Mouse (Mus musculus) embryonic fibroblast, embryonic 13.5 days (primary cell): ENCODE measurements at regions not wholly inside any gene's neighbourhood (a gene's known extent, or its start where the extent isn't known, plus 50 kb on each side); places are given as distances from the start of the nearest gene placed in this dataset.

Experiments
- CTCF ChIP-seq: IDR thresholded peaks from 2 replicates; pipeline ENCODE4 v1.5.1; 2011; ENCODE audit warnings: mild to moderate bottlenecking, control low read depth, low read length, moderate library complexity, borderline replicate concordance; ENCODE audit not compliant: insufficient read depth
- POLR2A ChIP-seq: IDR thresholded peaks from 2 replicates; pipeline ENCODE4 v1.6.1; 2011; ENCODE audit warnings: low read depth, mild to moderate bottlenecking, control low read depth, low read length, moderate library complexity

- TF ChIP-seq CTCF (no peak), POLR2A (no peak)
These were observed 220.0 kb upstream of the Noct start for GRCm38 (mm10) chr3:51004216-51004615.
